Mouse (Mus musculus): ENCODE results near the gene Ppp1r14a.

Ppp1r14a gene

DNA sequence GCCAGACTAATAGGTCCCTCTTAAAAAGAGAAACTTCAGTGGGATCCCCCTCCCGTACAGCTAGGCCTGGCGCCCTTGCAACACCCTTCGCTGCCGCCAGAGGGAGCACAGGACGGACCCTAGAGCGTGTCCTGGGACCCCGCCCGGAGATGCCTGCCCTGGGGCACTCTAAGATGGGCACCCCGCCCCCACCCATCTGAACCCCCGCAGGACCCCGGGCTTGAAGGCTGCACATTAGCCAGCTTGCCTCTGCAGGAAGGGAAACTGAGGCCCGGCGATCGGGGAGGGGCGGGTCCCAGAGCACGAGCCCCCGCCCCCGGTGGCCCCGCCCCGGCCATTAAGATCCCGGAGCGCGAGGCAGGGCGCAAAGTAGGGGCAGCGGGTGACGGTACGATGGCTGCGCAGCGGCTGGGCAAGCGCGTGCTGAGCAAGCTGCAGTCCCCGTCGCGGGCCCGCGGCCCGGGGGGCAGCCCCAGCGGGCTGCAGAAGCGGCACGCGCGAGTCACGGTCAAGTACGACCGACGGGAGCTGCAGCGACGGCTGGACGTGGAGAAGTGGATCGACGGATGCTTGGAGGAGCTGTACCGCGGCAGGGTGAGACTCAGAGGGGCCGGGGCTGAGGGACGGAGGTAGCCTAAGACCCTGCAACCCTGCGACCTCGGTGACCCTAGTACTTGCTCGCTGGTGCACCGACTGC, at the start of gene Ppp1r14a:
TSS of gene Ppp1r14a (plus strand) at position 367 of the 697 bp plus-strand sequence.
- DNase-seq, result no peak

DNA sequence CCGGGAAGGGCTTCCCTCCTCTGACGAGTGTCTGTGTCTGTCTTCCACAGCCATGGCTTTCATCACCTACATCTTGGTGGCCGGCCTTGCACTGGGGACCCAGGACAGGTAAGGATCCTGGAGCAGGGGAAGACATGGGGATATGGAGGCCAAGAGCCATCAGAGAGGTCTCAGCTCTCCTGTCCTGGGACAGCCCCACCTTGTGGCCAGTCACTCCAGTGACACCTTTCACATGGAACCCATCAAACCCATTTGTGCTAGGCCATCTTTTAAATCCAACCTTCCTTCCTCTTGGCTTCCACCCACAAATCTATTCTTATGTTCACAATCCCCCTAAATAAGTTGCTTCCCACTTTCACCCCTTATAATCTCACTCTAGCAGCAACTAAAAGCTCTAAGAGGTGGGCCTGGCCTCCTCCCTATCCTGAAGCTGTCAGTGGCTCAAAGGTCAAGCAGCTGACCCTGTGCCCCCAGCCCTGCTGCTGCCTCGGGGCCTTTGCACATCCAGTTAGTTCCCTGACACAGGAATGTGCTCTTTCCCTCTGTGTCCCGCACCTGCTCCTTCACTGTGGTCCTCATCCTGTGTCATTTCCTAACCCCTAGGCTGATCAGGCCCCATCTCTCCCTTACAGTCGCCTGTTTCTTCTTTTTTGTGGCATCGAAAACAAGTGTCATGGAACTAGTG, 44.2 kb upstream of the Ppp1r14a start:
- DNase-seq, result no peak

DNA sequence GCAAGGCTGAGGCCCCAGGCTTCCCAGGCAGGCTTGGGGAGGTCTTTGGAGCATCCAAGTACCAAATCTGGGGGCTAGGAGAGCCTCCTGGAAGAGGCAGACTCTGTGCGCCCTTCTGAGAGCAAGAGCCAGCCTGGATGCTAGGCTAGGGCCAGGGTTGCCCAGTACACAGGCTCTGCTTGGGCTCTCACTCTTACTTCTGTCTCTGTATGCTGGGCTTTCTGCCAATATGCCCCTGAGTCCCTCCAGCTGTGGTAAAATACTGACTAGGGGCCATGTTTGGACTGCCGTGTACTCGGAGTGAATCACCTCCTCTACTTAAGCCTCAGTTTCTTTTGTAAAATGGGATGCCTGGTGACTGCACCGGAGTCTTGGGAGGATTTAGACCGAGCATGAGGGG, 43.1 kb upstream of the Ppp1r14a start:
- no peak for DNase-seq

DNA sequence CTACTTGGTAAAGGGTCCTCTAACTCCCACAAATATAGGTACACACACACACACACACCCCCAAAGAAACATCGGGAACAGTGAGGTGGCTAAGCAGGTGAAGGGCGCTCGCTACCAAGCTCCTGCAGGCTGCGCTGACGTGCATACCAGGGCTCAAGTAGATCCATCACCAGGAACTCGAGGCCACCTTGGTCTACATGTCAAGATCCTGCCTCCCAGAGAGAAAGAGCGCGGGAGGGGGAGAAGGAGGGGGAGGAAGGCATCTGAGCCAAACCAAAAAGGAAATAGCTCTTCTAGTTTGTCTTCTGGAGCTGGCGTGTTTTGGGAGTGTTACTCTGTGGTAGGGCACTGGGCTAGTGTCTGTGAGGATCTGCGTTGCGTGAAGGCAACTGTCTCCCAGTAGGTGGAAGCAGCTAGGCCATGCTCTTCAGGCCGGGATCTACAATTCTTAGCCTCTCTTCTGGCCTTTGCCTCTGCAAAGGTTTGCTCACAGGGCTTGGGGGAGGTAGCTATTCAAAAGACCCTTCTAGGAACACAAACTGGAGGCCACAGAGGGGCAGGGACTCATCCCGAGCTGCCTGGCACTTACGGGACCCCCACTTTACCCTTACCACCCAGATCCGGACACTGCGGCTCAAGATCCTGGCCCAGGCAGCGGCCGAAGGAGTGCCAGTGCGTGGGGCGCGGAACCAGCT, 42.3 kb upstream of the Ppp1r14a start:
- no peak for DNase-seq

DNA sequence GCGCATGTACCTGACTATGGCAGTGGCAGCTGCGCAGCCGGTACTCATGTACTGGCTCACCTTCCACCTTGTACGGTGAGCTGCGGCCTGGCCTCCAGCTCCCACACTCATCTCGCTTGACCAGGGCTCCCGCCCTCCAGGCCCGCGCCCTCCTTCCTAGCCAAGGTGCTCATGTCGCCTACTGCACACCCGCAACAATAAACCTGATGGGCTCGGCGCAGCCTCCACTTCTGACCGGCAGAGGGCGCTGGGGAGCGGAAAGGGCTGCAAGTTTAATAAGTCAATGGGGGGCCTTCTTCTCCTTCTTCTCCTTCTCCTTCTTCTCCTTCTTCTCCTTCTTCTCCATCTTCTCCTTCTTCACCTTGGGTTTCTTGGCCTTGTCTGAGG, 41.8 kb upstream of the Ppp1r14a start:
- DNase-seq, result peak; percentile 56

DNA sequence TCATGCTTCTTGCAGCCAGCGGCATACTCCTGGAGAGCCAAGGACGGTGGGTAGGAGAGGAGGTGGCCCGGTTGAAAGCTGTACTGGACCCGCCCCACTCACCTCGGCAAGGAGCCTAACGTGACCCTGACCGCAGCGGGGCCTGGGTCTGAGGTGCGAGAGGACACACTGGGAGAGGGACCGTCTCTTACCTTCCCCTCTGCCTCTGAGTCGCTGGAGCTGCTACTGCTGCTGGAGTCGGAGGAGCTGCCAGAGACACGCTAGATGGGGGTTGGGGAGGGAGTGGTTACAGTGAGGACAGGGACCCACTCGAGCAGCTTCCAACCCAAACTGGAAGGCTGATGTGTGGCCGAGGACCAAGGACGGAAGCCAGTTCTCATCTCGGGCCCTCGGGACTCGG, 41.4 kb upstream of the Ppp1r14a start:
- no peak for DNase-seq

DNA sequence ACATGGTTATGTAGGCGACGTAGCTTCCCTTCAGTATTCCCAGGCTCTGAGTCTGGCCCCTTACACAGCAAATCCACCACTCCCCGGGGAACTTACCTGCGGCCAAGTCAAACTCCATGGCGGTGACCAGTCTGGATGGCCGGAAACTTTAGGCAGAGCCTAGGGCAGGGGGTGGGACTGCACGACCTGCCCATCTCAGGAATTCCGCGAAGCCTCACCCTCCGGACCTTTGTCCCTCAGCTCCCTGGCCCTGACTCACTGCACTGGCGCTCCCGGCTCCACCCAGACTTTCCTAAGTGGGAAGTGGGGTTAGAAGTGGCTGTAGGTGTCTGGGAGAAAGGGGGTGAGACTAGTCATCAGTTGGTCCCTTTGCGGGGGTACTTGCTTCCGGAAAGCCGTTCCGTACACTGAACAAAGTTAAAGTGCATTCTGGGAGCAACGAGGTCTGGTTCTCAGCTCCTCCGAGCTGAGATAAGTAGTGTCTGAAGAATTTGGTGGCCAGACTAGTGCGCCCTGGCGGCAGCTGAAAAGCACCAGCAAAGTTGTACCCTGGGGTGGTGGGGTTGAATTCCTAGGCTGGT, 40.8 kb upstream of the Ppp1r14a start, which contains the start of gene 2200002D01Rik:
TSS of gene 2200002D01Rik (minus strand) at position 206 of the 581 bp plus-strand sequence.
- no peak for DNase-seq

DNA sequence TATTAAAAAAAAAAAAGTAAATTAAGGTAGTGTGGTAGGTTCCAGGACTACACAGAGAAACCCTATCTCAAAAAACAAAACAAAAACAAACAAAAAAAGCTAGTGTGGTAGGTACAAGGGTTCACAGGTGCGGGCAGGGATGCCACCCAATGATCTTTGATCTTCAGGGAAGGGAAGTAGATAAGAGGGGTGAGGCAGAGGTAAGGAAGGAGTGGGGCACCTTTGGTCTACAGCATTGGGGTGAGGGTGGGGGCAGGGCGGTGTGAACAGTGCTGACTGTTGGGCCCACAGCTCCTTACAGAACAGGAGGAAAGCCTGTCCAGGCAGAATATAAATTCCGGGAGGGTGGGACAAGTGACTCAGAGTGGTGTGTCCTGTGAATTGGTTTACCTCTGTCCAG, 37.9 kb upstream of the Ppp1r14a start:
- no peak for DNase-seq

DNA sequence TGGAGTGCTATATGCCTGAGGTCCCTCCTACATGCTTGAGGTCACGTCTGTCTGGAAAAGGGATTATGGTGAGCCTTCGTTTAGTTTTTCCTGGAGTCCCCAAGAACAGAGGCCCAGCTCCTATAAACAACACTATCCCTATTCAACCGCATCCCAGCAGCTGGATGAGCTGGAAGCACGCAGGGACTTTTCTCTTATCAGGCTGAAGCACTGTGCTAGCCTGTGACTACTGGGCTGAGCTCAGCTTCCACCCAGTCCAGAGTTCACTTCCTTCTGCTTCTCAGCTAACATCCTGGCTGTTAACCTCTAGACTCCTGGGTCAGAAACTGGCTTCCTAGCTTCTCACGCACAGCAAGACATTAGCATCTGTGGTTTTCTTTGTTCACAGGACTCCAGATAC, 35.3 kb upstream of the Ppp1r14a start:
- DNase-seq, result no peak

DNA sequence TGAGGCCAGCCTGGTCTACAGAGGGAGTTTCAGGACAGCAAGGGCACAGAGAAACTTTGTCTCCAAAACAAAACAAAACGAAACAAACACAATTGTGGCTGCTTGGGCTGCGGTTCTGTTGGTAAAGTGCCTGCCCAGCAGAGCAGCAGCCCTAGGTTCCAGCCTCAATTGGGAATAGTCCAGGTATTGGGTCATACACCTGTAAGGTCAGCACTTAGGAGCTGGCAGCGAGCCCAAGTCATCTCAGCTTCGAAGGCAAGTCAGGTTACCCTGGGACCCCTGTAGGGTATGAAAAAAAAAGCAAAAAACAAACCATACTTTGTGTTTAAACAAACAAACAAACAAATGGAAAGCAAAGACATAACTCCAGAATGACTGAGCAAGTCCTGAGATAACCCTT, 33.2 kb upstream of the Ppp1r14a start:
- no peak for DNase-seq

DNA sequence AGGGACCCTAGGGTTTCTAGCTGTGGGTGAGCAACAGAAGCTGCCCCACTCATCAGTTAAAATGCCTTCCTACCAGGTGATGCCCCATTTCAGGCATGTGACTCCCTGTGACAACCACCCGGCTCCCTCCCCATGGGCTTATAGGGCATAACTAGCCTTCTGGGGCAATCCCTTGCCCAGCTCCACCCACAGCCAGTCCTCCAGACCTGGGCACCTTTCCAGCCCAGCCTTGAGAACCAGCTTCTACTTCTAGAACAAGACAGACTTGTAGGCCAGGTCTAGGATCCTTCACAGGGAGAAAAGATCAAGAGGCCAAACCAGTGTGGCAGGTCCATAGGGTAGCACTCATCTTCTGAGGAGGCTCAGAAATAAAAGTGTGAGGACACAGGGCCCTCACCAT, 31.7 kb upstream of the Ppp1r14a start:
- no peak for DNase-seq

DNA sequence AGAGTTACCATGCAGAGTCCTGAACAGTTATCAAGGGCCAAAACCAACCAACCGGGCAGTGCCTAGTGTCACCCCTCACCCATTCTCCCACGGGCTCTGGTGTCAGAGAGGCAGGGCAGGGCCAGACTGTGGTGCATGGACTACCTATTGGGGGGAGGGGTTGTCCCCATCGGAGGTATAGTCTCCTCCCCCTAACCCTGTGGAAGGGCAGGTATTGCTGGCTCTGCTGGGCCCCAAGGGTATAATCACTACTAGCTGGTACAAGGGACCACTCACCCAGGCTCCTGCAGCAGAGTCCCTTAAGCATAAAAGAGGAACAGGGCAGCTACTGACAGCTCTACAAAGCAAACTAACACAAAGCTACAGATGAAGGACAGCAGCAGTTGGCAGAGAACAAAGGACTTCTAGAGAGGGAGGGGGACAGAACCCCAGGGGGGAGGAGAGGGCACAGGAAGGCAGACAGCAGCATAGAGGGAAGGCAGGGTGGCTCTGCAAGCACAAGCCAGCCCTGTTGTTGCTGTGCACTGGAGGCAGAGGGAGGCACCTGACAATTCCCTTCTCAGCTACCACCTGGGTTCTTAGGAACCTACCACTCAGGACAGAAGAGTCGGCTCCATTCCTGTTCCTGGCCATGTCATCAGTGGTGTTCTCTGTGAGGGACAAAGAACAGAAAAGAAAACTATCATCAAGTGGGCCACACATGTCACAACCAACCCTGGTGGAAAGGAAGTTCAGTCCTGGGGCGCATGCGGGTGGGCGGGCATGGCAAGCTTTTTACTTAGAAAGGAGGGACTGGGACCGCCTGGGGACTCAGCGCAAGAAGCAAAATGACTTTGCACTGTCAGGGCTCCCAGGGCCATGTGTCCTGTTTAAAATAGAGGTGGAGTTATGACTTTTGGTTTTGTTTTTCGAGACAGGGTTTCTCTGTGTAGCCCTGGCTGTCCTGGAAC, 29.1 kb upstream of the Ppp1r14a start:
- no peak for DNase-seq

DNA sequence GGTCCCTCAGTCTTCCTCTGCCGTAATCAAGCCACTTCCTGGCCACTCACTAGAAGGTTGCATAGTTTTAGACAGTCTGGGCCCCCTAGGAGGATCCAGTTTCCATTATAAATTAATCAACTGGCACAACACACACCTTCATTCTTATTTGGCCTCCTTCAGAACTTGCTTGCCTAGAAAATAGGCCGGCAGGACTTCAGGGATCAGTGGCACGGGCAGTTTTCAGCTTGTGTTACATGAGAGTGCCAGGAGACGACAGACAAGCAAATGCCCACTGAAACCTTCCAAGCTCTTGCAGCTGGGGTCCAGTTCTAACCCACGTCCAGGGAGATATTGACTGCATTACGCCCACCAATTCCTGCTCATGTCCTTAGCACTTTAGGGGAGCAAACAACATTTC, 27.0 kb upstream of the Ppp1r14a start:
- DNase-seq, result no peak

DNA sequence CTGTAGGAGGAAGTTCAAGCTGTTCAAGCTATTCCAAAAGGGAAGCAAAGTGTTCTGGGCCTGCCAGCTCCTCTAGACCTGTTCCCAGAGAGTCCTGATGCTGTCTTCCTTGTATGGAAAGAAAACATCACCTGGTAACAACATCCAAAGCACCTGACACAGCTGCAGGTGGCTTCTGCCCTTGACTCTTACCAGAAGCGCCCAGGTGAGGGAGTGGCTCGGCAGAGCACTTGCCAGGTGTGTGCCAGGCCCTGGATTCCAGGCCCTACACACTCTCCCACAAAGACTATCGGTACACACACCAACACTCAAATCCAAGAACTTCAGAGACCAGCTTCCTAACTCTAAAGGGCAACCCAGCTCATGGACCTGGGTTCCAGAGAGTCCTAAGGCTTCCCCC, 25.3 kb upstream of the Ppp1r14a start:
- no peak for DNase-seq

DNA sequence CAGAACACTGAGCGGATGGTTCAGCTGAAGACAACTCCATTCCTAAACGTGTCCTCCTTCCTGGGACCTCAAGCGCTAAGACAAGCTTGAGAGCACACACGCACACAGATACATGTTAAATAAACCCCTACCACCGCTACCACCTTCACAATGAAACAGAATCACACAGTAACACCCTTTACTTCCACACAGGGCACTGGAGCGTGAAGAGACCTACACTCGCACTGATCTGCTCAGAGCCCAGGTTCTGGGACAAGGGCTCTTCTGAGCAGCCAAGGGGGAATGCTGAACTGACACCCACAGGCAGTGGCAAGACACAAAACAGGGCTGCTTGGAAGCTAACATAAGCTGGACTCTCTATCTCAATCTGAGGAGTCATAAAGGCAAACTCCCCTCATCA, 23.5 kb upstream of the Ppp1r14a start:
- DNase-seq, result no peak

DNA sequence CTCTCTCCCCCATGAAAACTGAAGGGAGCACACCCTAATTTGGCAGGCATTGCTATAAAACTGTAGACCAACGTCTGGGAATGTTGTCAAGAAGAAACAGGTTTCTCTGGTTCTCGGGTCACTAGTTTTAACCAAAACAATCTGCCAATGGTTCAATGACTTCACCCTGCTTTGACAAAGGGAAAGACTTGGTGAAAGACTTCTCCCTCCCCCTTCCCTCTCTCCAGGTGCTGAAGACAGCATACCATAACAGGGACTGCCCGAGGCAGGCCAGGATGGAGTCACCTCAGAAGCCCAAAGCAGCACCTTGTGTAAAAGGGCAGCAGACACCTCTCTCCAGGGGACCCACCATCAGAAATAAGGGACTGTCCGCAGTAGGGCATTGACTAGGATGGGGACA, 22.2 kb upstream of the Ppp1r14a start:
- DNase-seq, result no peak

DNA sequence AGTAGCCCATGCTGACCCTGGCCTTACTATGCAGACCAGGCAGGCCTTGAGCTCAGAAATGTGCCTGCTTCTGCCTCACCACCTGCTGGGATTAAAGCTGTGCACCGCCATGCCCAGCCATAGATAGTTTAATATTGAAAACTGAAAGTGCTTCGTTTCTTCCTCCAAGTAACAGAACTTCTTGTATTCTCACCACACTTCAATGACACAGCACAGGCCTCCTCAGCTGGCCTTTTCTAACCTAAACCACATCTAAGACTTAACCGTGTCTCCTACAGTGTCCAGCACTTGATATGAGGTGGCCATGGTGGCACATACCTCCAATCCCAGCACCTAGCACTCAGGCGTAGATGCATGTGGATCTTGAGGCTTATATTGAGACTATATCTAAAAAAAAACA, 18.7 kb upstream of the Ppp1r14a start:
- DNase-seq, result no peak

DNA sequence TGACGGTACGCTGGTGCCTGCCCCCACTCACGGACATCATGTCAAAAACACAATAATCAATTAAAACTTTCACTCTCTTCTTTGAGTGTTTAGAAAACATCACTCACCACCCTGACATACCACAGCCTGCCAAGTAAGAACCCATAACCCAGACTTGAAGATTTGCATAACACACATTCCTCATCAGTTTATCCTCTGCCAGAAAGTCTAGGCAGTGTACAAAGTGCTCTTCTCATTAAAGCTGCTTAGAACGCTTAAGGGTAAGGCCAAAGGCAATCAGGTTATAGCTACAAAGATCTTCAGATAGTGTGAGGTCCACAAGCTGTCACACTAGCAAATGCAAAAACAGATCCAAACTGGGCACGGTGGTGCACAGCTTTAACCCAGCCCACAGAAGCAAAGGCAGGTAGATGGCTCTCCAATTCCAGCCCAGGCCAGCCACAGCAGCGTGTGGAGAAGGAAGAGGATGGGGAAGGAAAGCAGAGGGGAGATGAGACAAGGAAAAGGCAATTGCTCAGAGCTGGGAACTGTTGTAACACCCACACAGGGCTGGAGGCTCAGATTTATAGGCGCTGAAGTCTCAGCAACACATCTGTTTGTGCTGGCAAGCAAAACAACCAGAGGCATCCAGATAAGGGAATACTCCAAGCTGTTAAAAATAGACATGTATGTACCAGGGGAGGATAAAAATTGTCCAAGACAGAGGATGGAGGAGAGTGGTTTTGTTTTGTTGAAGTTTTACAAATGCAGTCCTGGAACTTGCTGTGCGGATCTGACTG, 17.2 kb upstream of the Ppp1r14a start:
- peak; percentile 61 for DNase-seq

DNA sequence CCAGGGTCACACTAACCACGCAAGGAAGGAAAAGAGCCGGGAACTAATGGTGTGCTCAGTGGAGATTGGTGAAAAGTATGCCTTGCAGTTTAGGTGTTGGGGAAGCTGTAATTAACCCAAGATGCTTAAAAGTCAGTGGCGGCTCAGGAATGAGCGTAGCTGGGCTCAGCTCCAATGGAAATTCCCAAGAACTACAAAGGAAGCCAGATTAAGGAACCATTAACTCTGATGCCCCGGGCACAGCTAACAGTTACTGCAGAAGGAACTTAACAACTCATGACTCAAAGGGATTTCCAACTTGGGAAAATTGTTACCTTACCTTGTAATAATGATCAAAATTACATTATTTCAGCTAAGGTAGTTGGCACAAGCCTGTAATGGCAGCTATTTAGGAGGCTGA, 12.4 kb upstream of the Ppp1r14a start:
- no peak for DNase-seq

DNA sequence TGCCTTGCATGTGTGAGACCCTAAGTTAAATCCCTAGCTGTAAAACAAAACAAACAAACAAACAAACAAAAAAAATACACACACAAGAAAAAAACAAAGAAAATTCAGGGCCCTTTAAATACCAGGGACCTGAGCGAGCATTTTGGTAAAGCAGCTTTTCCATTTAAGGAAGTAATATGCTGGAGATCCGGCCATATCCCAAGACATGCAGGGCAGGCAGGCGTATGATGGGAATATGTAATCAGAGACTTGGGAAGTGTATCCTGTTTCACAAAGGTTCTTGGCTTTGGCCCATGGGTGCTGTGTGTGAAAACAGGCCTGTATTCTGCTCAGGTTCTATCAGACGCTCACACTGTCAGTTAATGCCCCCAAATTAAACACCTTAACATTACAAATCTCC, 11.6 kb upstream of the Ppp1r14a start:
- no peak for DNase-seq

DNA sequence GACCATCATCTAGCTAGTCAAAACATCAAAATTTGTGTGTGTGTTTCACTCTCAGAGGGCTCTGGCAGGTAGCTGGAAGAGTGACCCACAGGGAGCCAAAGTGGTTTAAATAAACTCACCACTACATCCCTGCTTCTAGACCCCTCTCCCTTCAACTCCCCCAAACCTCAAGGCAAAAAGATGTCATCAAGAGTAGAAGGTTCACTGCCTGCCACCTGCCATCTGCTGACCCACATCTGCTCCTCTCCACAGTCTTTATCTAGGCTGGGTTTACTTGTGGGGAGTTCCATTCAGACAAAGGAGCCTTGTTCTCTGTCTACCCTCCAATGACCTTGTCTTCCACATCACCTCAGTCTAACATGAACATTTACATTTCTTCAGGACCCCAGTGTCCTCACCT, 9.8 kb upstream of the Ppp1r14a start:
- no peak for DNase-seq

DNA sequence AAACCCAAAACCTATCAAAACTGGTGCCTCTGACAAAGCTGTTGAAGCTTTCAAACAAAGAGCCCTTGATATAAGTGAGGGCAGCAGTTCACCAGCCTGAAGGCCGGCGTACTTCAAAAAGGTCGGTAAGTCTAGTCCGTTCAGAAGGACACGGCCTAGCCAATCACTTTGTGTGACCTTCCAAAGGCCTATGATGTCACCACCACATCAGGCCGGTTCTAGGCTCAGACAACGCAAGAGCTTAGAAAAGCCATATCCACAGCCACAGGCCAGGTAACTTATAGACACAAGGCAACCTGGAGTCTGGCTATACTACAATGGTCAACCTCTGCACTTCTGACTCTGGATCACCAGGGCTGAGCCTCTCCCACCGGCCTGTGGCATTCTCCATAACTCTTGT, 9.2 kb upstream of the Ppp1r14a start:
- DNase-seq, result no peak
